Mouse (Mus musculus): Measurements from ENCODE around the gene Olfr619. TPM values are rescaled to one million over a fixed set of nuclear protein-coding genes. Genes with fewer than 3 reads are reported as not detected.

The Olfr619 gene
- polyA plus RNA-seq (2012; ENCODE audit: insufficient read depth, insufficient read length, missing spikeins) = not detected in 2 replicates

GRCm38 (mm10) chr7:103600275-103600674 is at the start of gene Olfr619:
TSS of gene Olfr619 (plus strand) at chr7:103600575.
- TF ChIP-seq POLR2A (IDR thresholded peaks at IDR 0.05; ENCODE audit: borderline replicate concordance, low read depth, low read length) (no peak), CTCF (IDR thresholded peaks at IDR 0.05; ENCODE audit: low read depth, low read length) (no peak)

DNA sequence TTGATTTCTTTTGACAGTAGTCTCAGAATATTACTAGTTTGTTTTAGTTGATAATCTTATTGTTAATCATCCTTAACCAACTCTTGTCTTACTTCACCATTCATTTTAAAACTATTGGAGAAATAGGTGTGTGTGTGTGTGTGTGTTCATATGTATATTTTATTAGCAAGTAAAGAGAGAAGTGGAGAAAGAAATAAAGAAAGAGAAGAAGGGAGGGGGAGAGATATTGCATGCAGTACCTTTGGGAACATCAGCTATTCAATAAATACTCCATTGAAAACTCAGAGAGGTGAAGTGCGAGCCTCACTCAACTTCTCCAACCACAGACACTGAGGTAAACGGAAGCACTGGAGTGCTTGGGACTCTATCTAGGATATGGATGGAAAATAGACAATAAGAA is 44.6 kb upstream of the Olfr619 start, which contains the start of gene Olfr615:
TSS of gene Olfr615 (plus strand) at position 301 of the 400 bp plus-strand sequence.
- TF ChIP-seq POLR2A (IDR thresholded peaks at IDR 0.05; ENCODE audit: borderline replicate concordance, low read depth, low read length) (no peak), CTCF (IDR thresholded peaks at IDR 0.05; ENCODE audit: low read depth, low read length) (no peak)
- no peak within 1 kb of the TSS for H3K4me3 ChIP-seq (ENCODE audit: insufficient read depth, low read length)
- no peaks in the 10 kb centered on the region for H3K4me1 ChIP-seq (ENCODE audit: control insufficient read depth, insufficient read depth, low read length)
- no peak within 1 kb of the TSS for H3K27ac ChIP-seq (ENCODE audit: insufficient read depth, low read depth, low read length)

More at GRCm38 (mm10) chr7:103600275-103600674, at the start of gene Olfr619:
- H3K27ac ChIP-seq (ENCODE audit: insufficient read depth, low read depth, low read length) = no peak within 1 kb of the TSS
- H3K4me1 ChIP-seq (ENCODE audit: control insufficient read depth, insufficient read depth, low read length) = no peaks in the 10 kb centered on the region
- H3K4me3 ChIP-seq (ENCODE audit: insufficient read depth, low read length) = no peak within 1 kb of the TSS

DNA sequence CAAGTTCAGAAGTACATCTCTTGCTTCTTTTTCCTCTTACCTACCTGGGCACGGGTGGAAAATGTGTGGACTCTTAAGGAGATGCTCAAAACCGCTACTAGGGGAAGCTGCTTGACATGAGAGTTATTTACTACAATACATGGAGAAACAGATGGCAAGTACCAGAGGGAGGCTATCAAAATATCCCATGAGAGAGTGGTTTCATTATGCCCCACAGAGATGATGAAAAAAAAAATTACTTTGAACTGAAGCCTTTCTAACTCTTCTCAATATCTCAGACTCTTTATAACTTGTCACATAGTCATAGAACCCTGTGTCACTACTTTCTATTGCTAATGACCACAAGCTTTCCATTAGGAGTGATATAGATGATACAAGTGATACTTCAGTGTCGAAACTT is 31.3 kb upstream of the Olfr619 start, which contains the start of gene Olfr616:
TSS of gene Olfr616 (minus strand) at position 101 of the 400 bp plus-strand sequence.
- no peak for TF ChIP-seq POLR2A (IDR thresholded peaks at IDR 0.05; ENCODE audit: borderline replicate concordance, low read depth, low read length)
- no peak for TF ChIP-seq CTCF (IDR thresholded peaks at IDR 0.05; ENCODE audit: low read depth, low read length)

GRCm38 (mm10) chr7:103572761-103573160 is 27.6 kb upstream of the Olfr619 start, which contains the start of gene Olfr617:
TSS of gene Olfr617 (plus strand) at chr7:103573061.
- H3K4me3 ChIP-seq (ENCODE audit: insufficient read depth, low read length) = no peak within 1 kb of the TSS
- no peaks in the 10 kb centered on the region for H3K4me1 ChIP-seq (ENCODE audit: control insufficient read depth, insufficient read depth, low read length)
- no peak for TF ChIP-seq CTCF (IDR thresholded peaks at IDR 0.05; ENCODE audit: low read depth, low read length)
- TF ChIP-seq POLR2A (IDR thresholded peaks at IDR 0.05; ENCODE audit: borderline replicate concordance, low read depth, low read length) = no peak
- H3K27ac ChIP-seq (ENCODE audit: insufficient read depth, low read depth, low read length) = no peak within 1 kb of the TSS

More for the DNA sequence above, 31.3 kb upstream of the Olfr619 start, which contains the start of gene Olfr616:
- H3K27ac ChIP-seq (ENCODE audit: insufficient read depth, low read depth, low read length) = no peak within 1 kb of the TSS
- H3K4me1 ChIP-seq (ENCODE audit: control insufficient read depth, insufficient read depth, low read length) = no peaks in the 10 kb centered on the region
- no peak within 1 kb of the TSS for H3K4me3 ChIP-seq (ENCODE audit: insufficient read depth, low read length)

- no peak within 1 kb of the TSS for H3K27ac ChIP-seq (ENCODE audit: insufficient read depth, low read depth, low read length)
- no peak within 1 kb of the TSS for H3K4me3 ChIP-seq (ENCODE audit: insufficient read depth, low read length)
- no peaks in the 10 kb centered on the region for H3K4me1 ChIP-seq (ENCODE audit: control insufficient read depth, insufficient read depth, low read length)
- no peak for TF ChIP-seq POLR2A (IDR thresholded peaks at IDR 0.05; ENCODE audit: borderline replicate concordance, low read depth, low read length)
- no peak for TF ChIP-seq CTCF (IDR thresholded peaks at IDR 0.05; ENCODE audit: low read depth, low read length)
Observed at GRCm38 (mm10) chr7:103589803-103590202, 10.6 kb upstream of the Olfr619 start, which contains the start of gene Olfr618. TSS of gene Olfr618 (plus strand) at chr7:103590103.

- H3K4me3 ChIP-seq (ENCODE audit: insufficient read depth, low read length) = no peak overlapping the region
- H3K4me1 ChIP-seq (ENCODE audit: control insufficient read depth, insufficient read depth, low read length) = no peaks in the 10 kb centered on the region
- TF ChIP-seq POLR2A (IDR thresholded peaks at IDR 0.05; ENCODE audit: borderline replicate concordance, low read depth, low read length) (no peak), CTCF (IDR thresholded peaks at IDR 0.05; ENCODE audit: low read depth, low read length) (no peak)
- H3K27ac ChIP-seq (ENCODE audit: insufficient read depth, low read depth, low read length) = no peak overlapping the region
Observed at GRCm38 (mm10) chr7:103607425-103607824, 7.0 kb downstream of the Olfr619 start.

- TF ChIP-seq CTCF (IDR thresholded peaks at IDR 0.05; ENCODE audit: low read depth, low read length) = no peak
- no peak for TF ChIP-seq POLR2A (IDR thresholded peaks at IDR 0.05; ENCODE audit: borderline replicate concordance, low read depth, low read length)
- Histone ChIP-seq H3K4me3 (ENCODE audit: insufficient read depth, low read length) (no peak within 1 kb of the TSS), H3K4me1 (ENCODE audit: control insufficient read depth, insufficient read depth, low read length) (no peaks in the 10 kb centered on the region), H3K27ac (ENCODE audit: insufficient read depth, low read depth, low read length) (no peak within 1 kb of the TSS)
Observed at GRCm38 (mm10) chr7:103612434-103612833, 12.1 kb downstream of the Olfr619 start, which contains the start of gene Olfr620. TSS of gene Olfr620 (minus strand) at chr7:103612534.

DNA sequence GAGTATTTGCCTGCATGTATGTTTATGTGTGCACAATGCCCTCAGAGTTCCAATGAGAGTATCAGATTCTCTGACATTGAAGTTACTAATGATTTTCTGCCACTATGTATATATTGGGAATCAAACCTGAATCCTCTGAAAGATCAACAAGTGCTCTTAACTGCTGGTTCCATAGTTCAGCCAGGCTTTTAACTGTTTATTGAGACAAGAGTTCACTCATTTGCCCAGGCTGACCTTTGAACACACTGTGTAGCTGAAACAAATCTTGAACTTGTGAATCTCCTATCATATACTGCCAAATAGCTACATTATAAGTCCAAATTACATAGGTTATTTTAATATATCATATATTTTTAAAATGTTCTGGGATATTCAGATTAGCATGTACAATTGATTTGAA is 36.4 kb downstream of the Olfr619 start:
- TF ChIP-seq POLR2A (IDR thresholded peaks at IDR 0.05; ENCODE audit: borderline replicate concordance, low read depth, low read length) = no peak
- TF ChIP-seq CTCF (IDR thresholded peaks at IDR 0.05; ENCODE audit: low read depth, low read length) = no peak
- Histone ChIP-seq H3K4me3 (ENCODE audit: insufficient read depth, low read length) (no peak overlapping the region), H3K27ac (ENCODE audit: insufficient read depth, low read depth, low read length) (no peak overlapping the region), H3K4me1 (ENCODE audit: control insufficient read depth, insufficient read depth, low read length) (no peaks in the 10 kb centered on the region)

- TF ChIP-seq CTCF (IDR thresholded peaks at IDR 0.05; ENCODE audit: low read depth, low read length) = no peak
- Histone ChIP-seq H3K4me3 (ENCODE audit: insufficient read depth, low read length) (no peak within 1 kb of the TSS), H3K27ac (ENCODE audit: insufficient read depth, low read depth, low read length) (no peak within 1 kb of the TSS)
Observed at GRCm38 (mm10) chr7:103642602-103643001, 42.2 kb downstream of the Olfr619 start, which contains the start of gene Olfr622. TSS of gene Olfr622 (minus strand) at chr7:103642702.

GRCm38 (mm10) chr7:103644070-103644469 is 43.7 kb downstream of the Olfr619 start:
- H3K27ac ChIP-seq (ENCODE audit: insufficient read depth, low read depth, low read length) = no peak overlapping the region
- no peak overlapping the region for H3K4me3 ChIP-seq (ENCODE audit: insufficient read depth, low read length)
- no peaks in the 10 kb centered on the region for H3K4me1 ChIP-seq (ENCODE audit: control insufficient read depth, insufficient read depth, low read length)
- no peak for TF ChIP-seq CTCF (IDR thresholded peaks at IDR 0.05; ENCODE audit: low read depth, low read length)
- no peak for TF ChIP-seq POLR2A (IDR thresholded peaks at IDR 0.05; ENCODE audit: borderline replicate concordance, low read depth, low read length)

More at GRCm38 (mm10) chr7:103642602-103643001, 42.2 kb downstream of the Olfr619 start, which contains the start of gene Olfr622:
- H3K4me1 ChIP-seq (ENCODE audit: control insufficient read depth, insufficient read depth, low read length) = no peaks in the 10 kb centered on the region

Other genes with a start within 250 kb of the Olfr619 start
- not detected in 2 replicates for gene Olfr601, start 237.9 kb upstream of the Olfr619 start, polyA plus RNA-seq (2012; ENCODE audit: insufficient read depth, insufficient read length, missing spikeins)
- gene Olfr603, start 214.4 kb upstream of the Olfr619 start, polyA plus RNA-seq (2012; ENCODE audit: insufficient read depth, insufficient read length, missing spikeins) = not detected in 2 replicates
- gene Usp17lc, start 185.5 kb upstream of the Olfr619 start, polyA plus RNA-seq (2012; ENCODE audit: insufficient read depth, insufficient read length, missing spikeins) = not detected in 2 replicates
- gene Olfr605, start 155.1 kb upstream of the Olfr619 start, polyA plus RNA-seq (2012; ENCODE audit: insufficient read depth, insufficient read length, missing spikeins) = not detected in 2 replicates
- not detected in 2 replicates for gene Olfr606, start 151.5 kb upstream of the Olfr619 start, polyA plus RNA-seq (2012; ENCODE audit: insufficient read depth, insufficient read length, missing spikeins)
- not detected in 2 replicates for gene Olfr607, start 136.4 kb upstream of the Olfr619 start, polyA plus RNA-seq (2012; ENCODE audit: insufficient read depth, insufficient read length, missing spikeins)
- gene Olfr608, start 130.7 kb upstream of the Olfr619 start, polyA plus RNA-seq (2012; ENCODE audit: insufficient read depth, insufficient read length, missing spikeins) = not detected in 2 replicates
- gene Olfr609, start 102.5 kb upstream of the Olfr619 start, polyA plus RNA-seq (2012; ENCODE audit: insufficient read depth, insufficient read length, missing spikeins) = not detected in 2 replicates
- not detected in 2 replicates for gene Olfr610, start 88.5 kb upstream of the Olfr619 start, polyA plus RNA-seq (2012; ENCODE audit: insufficient read depth, insufficient read length, missing spikeins)
- gene Olfr611, start 79.7 kb upstream of the Olfr619 start, polyA plus RNA-seq (2012; ENCODE audit: insufficient read depth, insufficient read length, missing spikeins) = not detected in 2 replicates
- gene Olfr612, start 57.9 kb upstream of the Olfr619 start, polyA plus RNA-seq (2012; ENCODE audit: insufficient read depth, insufficient read length, missing spikeins) = not detected in 2 replicates
- not detected in 2 replicates for gene Olfr613, start 52.5 kb upstream of the Olfr619 start, polyA plus RNA-seq (2012; ENCODE audit: insufficient read depth, insufficient read length, missing spikeins)
- gene Olfr615, start 44.5 kb upstream of the Olfr619 start, polyA plus RNA-seq (2012; ENCODE audit: insufficient read depth, insufficient read length, missing spikeins) = not detected in 2 replicates
- not detected in 2 replicates for gene Olfr616, start 31.4 kb upstream of the Olfr619 start, polyA plus RNA-seq (2012; ENCODE audit: insufficient read depth, insufficient read length, missing spikeins)
- not detected in 2 replicates for gene Olfr617, start 27.5 kb upstream of the Olfr619 start, polyA plus RNA-seq (2012; ENCODE audit: insufficient read depth, insufficient read length, missing spikeins)
- gene Olfr618, start 10.5 kb upstream of the Olfr619 start, polyA plus RNA-seq (2012; ENCODE audit: insufficient read depth, insufficient read length, missing spikeins) = not detected in 2 replicates
- gene Olfr620, start 12.0 kb downstream of the Olfr619 start, polyA plus RNA-seq (2012; ENCODE audit: insufficient read depth, insufficient read length, missing spikeins) = 0.19 and 0.27 TPM in 2 replicates
- not detected in 2 replicates for gene Olfr622, start 42.1 kb downstream of the Olfr619 start, polyA plus RNA-seq (2012; ENCODE audit: insufficient read depth, insufficient read length, missing spikeins)
- not detected in 2 replicates for gene Olfr623, start 63.1 kb downstream of the Olfr619 start, polyA plus RNA-seq (2012; ENCODE audit: insufficient read depth, insufficient read length, missing spikeins)
- not detected in 2 replicates for gene Olfr624, start 70.6 kb downstream of the Olfr619 start, polyA plus RNA-seq (2012; ENCODE audit: insufficient read depth, insufficient read length, missing spikeins)
- gene Olfr625-ps1, start 82.1 kb downstream of the Olfr619 start, polyA plus RNA-seq (2012; ENCODE audit: insufficient read depth, insufficient read length, missing spikeins) = not detected in 2 replicates
- not detected in 2 replicates for gene Olfr243, start 114.1 kb downstream of the Olfr619 start, polyA plus RNA-seq (2012; ENCODE audit: insufficient read depth, insufficient read length, missing spikeins)
- not detected in 2 replicates for gene Olfr628, start 129.8 kb downstream of the Olfr619 start, polyA plus RNA-seq (2012; ENCODE audit: insufficient read depth, insufficient read length, missing spikeins)
- not detected in 2 replicates for gene Olfr629, start 144.4 kb downstream of the Olfr619 start, polyA plus RNA-seq (2012; ENCODE audit: insufficient read depth, insufficient read length, missing spikeins)
- not detected in 2 replicates for gene Olfr630, start 156.8 kb downstream of the Olfr619 start, polyA plus RNA-seq (2012; ENCODE audit: insufficient read depth, insufficient read length, missing spikeins)
- gene Olfr69, start 171.0 kb downstream of the Olfr619 start, polyA plus RNA-seq (2012; ENCODE audit: insufficient read depth, insufficient read length, missing spikeins) = not detected in 2 replicates
- gene Olfr68, start 179.1 kb downstream of the Olfr619 start, polyA plus RNA-seq (2012; ENCODE audit: insufficient read depth, insufficient read length, missing spikeins) = not detected in 2 replicates
- gene Olfr67, start 191.2 kb downstream of the Olfr619 start, polyA plus RNA-seq (2012; ENCODE audit: insufficient read depth, insufficient read length, missing spikeins) = not detected in 2 replicates
- not detected in 2 replicates for gene Hbb-bt, start 213.4 kb downstream of the Olfr619 start, polyA plus RNA-seq (2012; ENCODE audit: insufficient read depth, insufficient read length, missing spikeins)
- gene Hbb-bs, start 227.5 kb downstream of the Olfr619 start, polyA plus RNA-seq (2012; ENCODE audit: insufficient read depth, insufficient read length, missing spikeins) = not detected in 2 replicates
- not detected in 2 replicates for gene Hbb-bh2, start 239.9 kb downstream of the Olfr619 start, polyA plus RNA-seq (2012; ENCODE audit: insufficient read depth, insufficient read length, missing spikeins)
- gene Hbb-bh1, start 242.6 kb downstream of the Olfr619 start, polyA plus RNA-seq (2012; ENCODE audit: insufficient read depth, insufficient read length, missing spikeins) = not detected in 2 replicates